Mouse (Mus musculus): ENCODE results near the gene Nipsnap3a.

Nipsnap3a gene

DNA sequence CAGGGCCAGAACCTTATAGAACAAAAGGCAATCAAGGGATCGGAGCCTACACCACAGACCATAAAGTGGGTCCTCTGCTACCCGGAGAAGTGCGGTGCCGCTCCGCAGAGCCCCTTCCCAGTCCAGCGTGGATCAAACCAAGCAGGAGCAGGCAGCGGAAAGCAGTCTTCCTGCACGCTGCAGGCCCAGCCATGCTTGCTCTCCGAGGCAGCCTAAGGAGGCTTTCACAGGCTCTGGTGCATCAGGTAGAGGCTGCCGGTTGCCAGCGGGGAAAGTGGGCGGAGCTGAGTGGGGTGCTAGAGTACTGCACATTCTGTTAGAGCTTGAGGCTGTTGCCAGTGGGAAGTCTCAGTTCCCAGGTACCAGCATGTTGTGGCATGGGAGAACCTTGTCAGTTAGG lies at the start of gene Nipsnap3a:
TSS of gene Nipsnap3a (plus strand) at position 25 of the 400 bp plus-strand sequence.
- no peak for DNase-seq

DNA sequence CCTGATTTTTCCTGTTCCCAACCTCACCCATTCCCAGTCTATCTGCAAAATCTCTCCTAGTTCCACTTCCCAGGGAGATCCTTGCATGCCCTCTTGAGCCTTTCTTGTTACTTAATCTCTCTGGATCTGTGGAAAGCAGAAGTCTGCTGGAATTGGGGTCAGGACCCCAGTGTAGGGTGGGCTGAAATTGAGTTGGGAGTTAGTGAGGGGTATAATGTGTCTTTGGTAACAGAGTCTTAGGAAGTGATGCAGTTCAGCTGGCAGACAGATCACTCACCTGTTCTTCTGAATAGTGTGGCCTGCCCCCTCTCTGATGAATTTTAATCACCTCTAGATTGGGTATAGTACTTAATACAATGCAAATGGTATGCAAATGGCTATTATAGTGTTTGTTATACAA lies 42.4 kb upstream of the Nipsnap3a start:
- DNase-seq: no peak

DNA sequence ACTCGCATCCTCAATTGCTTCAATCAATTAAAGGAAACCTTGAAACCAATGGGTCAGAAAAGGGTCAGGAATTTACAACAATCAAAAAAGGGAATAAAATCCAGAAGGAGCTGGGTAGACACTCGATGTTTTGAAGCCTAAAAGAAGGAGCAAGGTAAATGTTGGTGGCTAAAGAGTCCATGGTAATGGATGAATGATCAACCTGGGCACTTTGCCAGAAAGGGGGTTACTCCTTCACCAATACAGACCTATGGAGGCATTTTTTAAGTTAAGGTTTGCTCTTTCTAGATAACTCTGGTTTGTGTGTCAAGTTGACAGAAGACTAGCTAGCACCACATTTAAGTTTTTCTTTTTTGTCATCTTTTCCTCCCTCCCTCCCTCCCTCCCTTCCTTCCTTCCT lies 40.1 kb upstream of the Nipsnap3a start:
- no peak for DNase-seq

DNA sequence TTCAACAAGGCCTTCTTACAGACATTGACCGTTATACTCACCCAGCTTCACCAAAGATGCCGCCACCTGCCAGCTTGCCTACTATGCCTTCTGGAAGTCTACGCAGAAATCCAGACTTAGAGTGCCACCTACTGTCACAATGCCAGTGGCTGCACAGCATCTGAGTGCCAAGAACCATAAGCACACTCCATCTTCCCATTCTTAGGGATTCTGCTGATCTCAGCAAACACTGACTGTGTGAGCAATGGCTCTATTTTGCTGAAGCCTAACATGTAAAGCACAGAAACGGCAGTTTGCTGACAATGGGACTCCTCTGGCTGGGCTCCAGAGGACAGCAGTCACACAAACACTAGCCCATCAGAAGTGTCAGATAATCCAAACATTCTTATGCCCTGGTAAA lies 30.4 kb upstream of the Nipsnap3a start:
- DNase-seq: no peak

DNA sequence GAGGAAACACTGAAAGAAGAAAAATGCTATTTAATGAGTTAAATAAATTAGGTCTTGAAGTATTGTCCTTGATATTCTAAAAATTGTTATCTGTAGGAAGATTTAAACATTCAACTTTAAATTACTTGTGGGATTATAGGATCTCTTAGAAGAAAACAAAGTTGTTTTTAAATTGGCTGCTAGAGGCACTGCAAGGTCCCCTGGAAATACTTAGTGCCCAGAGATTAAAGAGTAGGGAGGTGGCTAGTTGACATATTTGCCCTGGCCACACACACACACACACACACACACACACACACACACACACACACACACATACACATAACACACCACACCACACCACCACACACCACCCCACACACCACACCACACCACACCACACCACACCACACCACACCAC lies 24.8 kb upstream of the Nipsnap3a start, which contains the start of gene Olfr270:
TSS of gene Olfr270 (plus strand) at position 301 of the 400 bp plus-strand sequence.
- no peak for DNase-seq

DNA sequence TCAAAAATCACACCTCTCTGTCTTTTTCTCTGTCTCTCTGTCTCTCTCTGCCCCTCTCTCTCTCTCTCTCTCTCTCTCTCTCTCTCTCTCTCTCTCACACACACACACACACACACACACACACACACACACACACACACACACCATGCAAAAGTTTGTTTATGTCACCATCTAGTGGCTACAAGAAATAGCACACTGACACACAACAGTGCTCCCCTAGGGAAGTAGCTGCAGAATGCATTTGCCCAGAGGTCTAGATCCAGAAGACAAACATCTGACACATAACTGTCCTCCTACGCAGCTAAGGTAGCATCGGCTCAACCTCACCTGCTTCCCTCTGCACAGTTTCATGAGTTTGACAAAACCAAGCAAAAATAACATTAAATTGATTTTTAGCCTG lies 3.9 kb upstream of the Nipsnap3a start:
- DNase-seq: no peak

DNA sequence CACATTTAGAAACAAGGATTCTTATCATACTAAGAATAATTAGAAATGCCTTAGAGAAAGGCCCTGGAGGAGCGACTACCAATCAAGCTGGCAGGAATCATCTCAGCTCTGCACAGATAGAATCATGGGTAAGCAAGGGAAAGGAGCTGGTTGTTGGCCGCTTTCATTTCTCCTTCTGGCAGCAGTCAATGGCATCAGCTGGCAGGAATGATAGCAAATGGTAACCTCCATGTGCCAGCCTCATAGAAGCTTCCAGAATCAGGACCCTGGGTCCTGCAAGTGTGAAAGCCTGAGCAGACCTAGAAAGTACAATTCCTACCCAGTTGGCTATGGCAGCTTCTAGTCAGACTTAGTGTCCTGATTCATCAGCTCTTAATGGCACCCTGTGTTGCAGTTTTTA lies 2.8 kb upstream of the Nipsnap3a start:
- DNase-seq: no peak

DNA sequence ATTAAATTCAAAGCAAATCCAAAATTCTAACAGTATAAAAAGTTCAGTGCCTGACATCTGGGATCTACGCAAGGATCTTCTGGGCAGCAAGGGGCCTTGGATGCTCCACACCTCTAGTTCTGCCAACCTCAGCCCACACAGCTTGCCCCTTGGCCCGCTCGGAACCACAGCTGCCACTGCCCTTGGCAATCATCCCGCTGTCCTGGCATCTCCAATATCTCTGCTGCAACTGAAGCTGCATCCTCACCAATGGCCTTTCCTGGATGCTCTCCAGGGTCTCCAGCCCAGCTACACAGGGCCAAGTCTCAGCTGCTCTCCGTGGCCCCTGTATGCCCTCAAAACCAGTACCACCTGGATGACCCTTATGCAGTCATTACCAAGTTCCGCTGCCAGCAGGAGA lies 10.4 kb downstream of the Nipsnap3a start:
- no peak for DNase-seq

DNA sequence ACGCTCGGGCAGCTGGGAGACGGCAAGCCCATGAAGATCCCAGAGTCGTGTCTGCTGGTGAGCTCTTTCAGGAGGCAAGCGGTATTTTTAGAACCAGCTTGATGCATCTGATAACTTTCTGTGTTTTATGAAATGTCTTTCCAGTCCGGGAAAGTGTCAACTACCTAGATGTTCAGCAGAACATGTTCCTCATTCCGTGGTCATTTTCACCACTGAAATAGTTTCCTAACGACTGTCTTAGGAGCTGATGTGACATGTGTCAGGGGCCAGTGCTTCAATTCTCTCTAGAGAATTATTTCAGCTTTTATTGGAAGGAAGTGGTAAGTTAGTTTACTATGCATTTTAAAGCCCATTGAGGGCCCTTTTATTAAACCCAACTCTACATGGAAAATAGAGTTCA lies 11.1 kb downstream of the Nipsnap3a start:
- DNase-seq: no peak

DNA sequence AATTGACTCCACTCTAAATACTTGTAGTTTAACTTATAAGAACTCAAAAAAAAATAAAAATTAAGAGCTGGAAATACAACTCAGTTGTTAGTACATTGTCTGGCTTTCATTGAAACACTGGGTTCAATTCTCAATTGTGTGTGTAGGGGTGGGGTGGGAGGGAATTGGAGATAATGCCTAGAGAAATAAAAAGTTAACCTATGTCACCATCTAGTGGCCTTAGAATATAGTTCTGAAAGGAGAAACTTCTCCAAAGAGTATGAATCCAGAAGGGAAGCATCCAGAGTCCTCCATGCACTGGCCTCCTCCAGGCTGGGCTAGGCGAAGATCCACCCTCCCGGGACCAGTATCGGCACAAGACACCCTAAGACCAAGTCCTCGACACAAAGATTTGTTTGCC lies 20.1 kb downstream of the Nipsnap3a start:
- no peak for DNase-seq

DNA sequence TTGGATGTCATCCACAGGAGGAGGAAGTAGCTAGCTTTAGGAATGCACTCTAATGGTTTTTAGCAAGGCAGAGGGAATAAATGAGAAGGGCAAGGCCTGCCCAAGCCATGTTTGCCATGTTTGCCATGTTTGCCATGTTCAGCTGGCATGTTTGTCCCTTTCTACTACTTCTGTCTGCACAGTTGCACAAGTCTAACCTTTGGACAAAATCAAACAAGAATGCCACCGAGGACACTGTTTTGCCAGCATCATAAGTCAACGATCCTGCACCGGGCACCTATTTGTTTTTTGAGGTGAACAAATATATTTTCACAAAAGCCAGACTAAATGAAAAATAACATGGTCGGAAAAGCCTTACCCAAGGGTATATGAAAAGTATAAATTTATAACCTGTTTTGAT lies 20.8 kb downstream of the Nipsnap3a start:
- DNase-seq: no peak

DNA sequence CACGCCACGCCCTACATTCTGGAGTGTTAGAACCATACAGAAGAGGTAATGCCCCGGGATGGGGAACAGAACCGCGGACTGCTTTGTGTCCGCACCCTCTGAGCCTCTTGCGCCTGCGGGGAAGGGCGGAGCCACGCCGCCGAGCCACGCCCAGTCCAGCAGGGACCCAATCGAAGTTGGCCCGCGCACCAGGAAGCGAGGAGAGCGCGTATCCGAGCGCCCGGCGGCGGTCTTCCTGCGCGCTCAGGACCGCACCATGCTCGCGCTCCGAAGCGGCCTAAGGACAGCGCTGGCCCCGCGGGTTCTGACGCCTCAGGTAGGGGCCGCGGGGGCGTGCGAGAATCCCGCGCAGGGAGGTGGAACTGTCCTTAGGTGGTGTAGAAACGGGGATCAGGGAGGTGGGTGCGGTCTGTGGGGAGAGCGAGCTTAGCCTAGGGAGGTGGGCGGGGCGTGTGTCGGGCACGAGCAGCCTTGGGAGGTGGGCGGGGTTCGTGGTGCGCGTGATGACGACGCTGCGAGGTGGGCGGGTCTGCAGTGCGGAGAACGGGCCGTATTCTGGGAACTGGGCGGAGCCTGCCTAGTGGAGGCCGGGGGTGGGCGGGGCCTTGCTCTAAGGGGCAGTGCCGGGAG lies 22.8 kb downstream of the Nipsnap3a start, which contains the start of gene Nipsnap3b:
TSS of gene Nipsnap3b (plus strand) at position 149 of the 630 bp plus-strand sequence.
- DNase-seq: peak; percentile 94 to 97

DNA sequence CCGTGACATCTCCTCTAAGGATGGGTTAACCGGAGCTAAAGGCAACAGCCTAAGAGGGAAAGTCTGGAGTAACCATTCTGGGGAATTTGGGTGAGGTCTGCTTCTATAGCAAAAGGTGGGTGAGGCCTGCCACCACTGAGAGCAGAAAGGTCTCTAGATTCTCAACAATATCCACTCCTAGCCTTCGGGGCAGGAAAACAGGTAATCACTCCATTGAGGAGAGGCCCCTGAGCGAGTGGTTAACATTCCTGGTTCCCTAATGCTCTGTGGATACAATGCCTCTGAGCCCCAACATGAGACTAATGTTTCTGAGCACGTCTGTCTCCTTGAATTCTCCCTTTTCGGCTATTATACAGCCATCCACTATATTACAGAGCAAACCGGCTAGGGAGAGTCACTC lies 25.3 kb downstream of the Nipsnap3a start:
- DNase-seq: no peak

DNA sequence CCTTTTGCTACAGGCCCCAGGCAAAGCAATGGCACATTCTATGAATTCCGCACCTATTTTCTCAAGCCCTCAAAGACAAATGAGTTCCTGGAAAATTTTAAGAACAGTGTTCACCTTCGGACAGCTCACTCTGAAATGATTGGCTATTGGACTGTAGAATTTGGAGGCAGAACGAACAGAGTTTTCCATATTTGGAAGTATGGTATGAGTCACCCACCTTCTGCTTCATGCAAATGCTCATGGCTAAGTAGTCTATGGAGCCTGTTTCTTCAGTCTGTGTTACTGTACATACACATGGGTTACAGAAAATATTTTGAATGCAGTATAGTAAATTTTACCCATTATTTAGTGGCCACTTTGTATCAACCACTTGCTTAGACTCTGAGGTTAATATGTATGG lies 26.0 kb downstream of the Nipsnap3a start:
- no peak for DNase-seq

DNA sequence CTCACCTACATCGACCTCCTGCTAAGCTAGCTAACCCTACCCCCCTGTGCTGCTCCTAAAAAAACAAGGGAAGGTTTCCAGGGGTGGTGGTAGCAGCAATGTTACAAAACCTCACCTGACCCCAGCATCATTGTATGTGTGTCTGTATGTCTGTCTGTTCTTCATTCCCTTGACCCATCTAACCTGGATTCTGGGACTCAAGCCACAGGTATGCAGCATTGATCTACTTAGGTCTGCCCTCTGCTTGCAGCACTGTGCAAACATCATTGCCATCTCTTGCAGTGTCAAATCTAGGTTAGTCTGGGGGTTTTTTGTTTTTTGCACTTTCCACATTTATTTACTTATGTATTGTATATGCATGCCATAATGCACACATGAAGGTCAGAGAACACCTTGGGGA lies 29.3 kb downstream of the Nipsnap3a start:
- no peak for DNase-seq

DNA sequence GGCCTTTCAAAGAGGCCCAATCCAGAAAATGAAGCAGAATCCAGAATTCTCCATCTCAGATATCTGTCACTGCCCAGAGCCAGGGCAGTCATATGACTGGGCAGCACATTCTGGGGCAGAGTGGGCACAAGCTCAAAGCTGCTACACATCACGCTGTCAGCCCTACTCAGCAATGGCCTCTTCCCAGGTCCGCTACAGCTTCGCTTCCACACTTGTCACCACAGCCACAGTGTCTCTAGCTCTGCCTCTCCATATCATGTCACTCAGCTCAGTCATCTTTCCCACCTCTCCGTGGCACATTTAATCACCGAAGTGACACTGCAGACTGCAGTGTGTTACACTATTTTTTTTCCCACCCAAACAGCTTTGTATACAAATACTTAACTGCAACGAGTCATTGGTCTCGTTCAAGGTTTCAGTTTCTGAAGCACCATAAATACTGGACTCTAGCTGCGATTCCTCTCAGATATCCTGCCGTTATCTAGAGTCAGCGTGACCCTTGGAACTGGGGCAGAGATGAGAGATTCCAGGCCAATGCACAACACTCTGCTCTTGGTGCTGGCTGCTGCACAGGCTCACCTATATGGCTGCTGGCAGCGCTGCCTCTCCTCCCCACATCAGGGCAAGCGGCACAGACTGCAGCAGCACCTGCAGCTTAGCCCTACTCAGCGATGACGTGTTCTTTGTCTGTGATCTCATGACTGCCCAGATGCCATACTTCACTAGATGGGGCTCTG lies 34.3 kb downstream of the Nipsnap3a start:
- DNase-seq: no peak

DNA sequence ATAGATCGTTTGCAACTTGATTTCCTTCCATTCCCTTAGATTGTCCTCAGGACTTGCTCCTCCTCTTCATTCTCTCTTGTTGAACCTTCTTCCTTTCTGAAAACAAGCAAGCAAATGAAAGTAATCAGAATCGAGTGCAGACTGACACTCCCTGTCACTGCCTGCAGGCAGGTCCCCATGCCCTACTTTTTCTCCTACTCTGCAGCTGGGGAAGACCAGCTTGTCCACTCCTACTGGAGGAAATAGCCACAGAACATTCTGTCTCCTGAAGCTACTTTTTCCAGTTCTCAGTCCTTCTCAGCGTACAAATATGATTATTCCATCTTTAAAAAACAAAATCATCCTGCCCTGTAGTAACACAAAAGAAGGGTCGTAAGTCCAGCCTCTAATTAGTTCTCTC lies 35.3 kb downstream of the Nipsnap3a start:
- no peak for DNase-seq

DNA sequence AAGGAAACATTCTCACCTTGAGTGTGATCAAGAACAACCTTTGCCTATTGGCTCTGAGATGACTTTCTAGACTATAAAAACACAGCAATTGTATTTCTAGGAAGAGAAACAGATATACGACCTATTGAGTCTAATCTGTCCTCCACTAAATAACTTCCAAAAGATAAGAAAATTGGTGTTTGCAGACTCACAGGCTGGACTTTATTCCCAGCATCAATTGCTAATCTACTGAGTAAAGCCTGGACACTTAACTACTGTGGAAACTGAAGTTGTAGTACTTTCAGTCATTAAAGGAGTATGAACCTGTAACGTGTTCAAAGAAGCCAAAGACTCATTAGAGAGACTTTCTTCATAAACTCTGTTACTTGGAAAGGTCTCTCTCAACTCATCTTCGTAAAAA lies 38.7 kb downstream of the Nipsnap3a start:
- DNase-seq: no peak

DNA sequence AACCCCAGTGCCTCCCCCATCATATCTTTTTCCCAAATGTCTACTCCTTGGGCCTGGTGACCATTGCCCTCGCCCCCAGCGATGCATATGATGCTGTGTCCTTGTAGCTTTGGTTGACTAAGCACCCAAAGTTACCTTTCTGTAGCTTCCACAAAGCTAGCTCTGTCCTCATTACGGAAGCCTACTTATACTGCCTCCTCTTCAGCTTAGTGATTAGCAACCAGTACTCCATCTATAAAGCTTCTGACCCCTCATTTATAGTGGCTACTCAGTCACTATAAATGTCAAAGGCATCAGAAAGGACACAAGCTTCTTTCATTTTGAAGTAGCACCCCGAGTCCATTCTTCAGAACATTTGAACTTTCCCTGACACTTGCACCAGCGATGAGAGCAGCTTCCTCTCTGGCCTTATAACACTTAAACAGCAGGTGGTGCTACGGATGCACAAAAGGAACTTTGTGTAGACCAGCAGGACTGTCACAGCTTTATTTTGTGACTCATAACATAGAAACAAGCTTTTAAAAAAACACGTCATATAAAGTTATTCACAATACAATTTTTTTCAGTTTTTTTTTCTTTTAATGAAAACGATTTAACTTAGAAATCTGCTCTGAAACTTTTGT lies 41.4 kb downstream of the Nipsnap3a start:
- DNase-seq: no peak

DNA sequence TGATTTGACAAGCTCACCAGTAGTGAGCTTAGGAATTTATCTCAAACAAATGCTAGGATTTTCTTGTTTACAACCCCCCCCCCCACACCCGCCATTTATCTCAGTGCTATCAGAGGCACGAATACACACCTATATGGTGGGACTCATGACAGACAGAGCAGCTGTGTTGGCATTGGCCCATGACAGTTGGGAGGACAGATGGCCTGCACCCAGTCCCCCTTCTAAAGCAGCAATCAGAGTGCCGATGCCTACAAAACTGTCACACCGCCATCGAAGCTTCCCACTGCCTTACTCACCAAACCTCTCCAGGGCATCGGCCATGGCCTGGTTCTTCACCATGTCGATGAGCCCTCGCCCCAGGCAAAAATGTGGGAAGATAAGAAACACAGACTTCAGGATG lies 54.7 kb downstream of the Nipsnap3a start:
- DNase-seq: no peak

DNA sequence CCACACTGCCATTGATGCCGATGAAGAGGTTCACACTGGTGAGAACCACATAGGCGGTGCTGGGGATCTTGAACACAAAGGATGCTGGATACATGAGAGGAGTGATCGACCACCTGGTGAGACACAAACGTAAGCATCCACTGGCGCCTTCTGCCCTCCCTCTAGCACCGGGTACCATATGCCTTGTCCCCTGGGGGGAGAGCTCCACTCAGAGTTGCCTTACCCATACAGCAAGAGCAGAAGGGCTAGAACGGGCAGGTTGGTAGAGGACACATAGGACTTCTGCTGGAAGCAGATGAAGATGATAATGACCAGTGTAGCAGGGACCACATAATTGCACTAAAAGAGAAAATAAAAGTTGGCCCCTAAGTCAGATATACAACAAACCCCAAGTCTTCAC lies 56.7 kb downstream of the Nipsnap3a start:
- no peak for DNase-seq

DNA sequence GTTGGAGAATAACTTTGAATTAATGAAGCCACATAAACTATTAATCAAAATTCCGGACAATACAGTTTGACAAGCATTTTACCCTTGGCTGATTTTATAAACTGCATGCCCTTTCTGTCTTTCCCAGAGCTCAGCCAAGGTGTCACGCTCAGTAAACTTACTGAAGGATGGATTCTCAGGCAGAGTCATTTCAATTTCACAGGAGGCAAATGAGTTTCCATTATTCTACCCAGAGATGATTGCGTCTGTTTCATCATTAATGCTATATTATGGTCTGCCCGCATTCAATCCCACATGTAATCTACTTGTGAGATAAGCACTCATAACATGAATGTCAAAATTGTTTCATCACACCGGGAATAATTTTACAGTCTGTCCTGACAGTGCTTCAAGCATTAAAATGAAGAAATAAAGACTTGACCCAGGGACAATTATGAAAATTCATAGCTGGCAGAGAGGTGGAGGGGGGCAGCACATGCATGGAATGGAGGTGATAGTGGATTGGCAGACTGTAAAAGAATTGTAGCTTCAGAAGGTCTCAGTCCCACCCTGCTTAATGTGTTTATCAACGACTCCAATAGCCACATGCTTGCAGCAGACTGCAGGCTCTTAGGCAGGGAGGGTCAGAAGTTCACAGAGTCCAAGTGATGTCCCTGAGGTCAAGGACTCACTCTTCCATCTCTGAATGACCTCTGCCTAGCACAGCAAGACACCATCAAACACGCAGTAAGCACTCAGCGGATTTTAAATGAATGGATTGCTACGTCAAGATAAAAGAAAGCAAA lies 57.4 kb downstream of the Nipsnap3a start:
- no peak for DNase-seq
